Mouse (Mus musculus) 3134 (cell line): ENCODE measurements around the gene Eif4a2.
A peak's percentile ranks its signal among the peaks of the same experiment; 100 is the strongest.
"Not testable (repeated sequence)": the region's sequence is repeated elsewhere in the genome, so short reads cannot be mapped to it uniquely, and the experiment has no call there.

Source experiments
- DNase-seq: peaks from one replicate; pipeline ENCODE4 v3.0.0-alpha.2; 2011; ENCODE audit warnings: low spot score; ENCODE audit not compliant: insufficient read length; ENCODE audit errors: extremely low read depth

Eif4a2 gene

GRCm38 (mm10) chr16:23107231-23107942 is at the start of gene Eif4a2:
TSS of gene Eif4a2 (plus strand) at chr16:23107444.
- DNase-seq = peak; percentile 97

GRCm38 (mm10) chr16:23057668-23058447 is 49.4 kb upstream of the Eif4a2 start, which contains the start of gene Kng1:
TSS of gene Kng1 (plus strand) at chr16:23057865.
- DNase-seq = not testable (repeated sequence)

- DNase-seq = not testable (repeated sequence)
These were observed 47.6 kb upstream of the Eif4a2 start for GRCm38 (mm10) chr16:23059630-23060029.

- DNase-seq = not testable (repeated sequence)
These were observed 46.4 kb upstream of the Eif4a2 start for GRCm38 (mm10) chr16:23060781-23061325.

- not testable (repeated sequence) for DNase-seq
These were observed 29.7 kb upstream of the Eif4a2 start for GRCm38 (mm10) chr16:23077516-23077915.

- DNase-seq = not testable (repeated sequence)
These were observed 20.1 kb upstream of the Eif4a2 start for GRCm38 (mm10) chr16:23087159-23087558.

- peak; percentile 41 for DNase-seq
These were observed 19.5 kb upstream of the Eif4a2 start for GRCm38 (mm10) chr16:23087712-23088111.

- DNase-seq = not testable (repeated sequence)
These were observed 18.8 kb upstream of the Eif4a2 start for GRCm38 (mm10) chr16:23088491-23088890.

- DNase-seq = not testable (repeated sequence)
These were observed 15.9 kb upstream of the Eif4a2 start for GRCm38 (mm10) chr16:23091345-23091744.

GRCm38 (mm10) chr16:23093321-23093953 is 13.8 kb upstream of the Eif4a2 start:
- DNase-seq = no peak

GRCm38 (mm10) chr16:23094136-23094535 is 13.1 kb upstream of the Eif4a2 start:
- DNase-seq = peak; percentile 73

GRCm38 (mm10) chr16:23095581-23095980 is 11.7 kb upstream of the Eif4a2 start:
- DNase-seq = not testable (repeated sequence)

GRCm38 (mm10) chr16:23096886-23097285 is 10.4 kb upstream of the Eif4a2 start:
- peak; percentile 49 for DNase-seq

- peak; percentile 71 for DNase-seq
These were observed 9.7 kb upstream of the Eif4a2 start for GRCm38 (mm10) chr16:23097290-23098104.

GRCm38 (mm10) chr16:23098105-23098452 is 9.2 kb upstream of the Eif4a2 start:
- DNase-seq = not testable (repeated sequence)

GRCm38 (mm10) chr16:23099632-23100031 is 7.6 kb upstream of the Eif4a2 start:
- no peak for DNase-seq

GRCm38 (mm10) chr16:23100099-23100575 is 7.1 kb upstream of the Eif4a2 start:
- no peak for DNase-seq

- DNase-seq = no peak
These were observed 6.6 kb upstream of the Eif4a2 start for GRCm38 (mm10) chr16:23100613-23101012.

- no peak for DNase-seq
These were observed 4.8 kb upstream of the Eif4a2 start for GRCm38 (mm10) chr16:23102340-23103037.
